Mouse (Mus musculus): Measurements from ENCODE around the gene Gab2. TPM values are rescaled to one million over a fixed set of nuclear protein-coding genes. Genes with fewer than 3 reads are reported as not detected.

Gab2 gene
- total RNA-seq (2022) = 10 to 100 TPM; 14.2 to 18.4 (median 16.7) TPM

DNA sequence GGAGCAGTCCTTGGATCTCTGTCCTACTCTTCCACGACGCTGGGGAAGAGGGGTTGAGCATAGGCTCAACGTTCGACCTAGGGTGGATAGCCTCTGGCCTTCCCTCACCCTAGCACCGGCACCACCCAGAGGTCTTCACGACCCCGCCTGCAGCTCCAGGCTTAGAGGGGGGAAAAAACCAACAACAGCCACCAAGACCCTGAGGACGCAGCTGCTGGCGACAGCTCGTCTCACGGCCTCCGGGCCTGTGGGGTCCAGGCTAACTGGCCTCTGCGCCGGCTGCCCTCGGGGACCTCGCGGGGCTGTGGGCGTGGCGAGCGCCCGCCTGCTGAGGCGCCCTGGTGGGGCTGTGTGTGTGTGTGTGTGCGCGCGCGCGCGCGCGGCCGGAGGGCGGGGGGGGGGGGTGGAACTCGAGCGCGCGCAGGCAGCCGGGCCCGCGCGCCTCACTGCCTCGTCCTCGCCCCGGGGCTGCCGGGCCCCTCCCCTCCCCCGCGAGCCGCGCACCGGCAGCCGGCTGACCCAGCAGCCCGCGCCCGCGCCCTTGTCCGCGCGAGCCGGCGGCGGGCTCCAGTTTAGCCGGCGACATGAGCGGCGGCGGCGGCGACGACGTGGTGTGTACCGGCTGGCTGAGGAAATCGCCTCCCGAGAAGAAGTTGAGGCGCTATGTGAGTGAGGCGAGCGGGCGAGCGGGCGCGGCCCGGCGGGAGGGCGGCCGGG is at the start of gene Gab2:
Gene Gab2 (plus strand): TSS at position 345 of the 717 bp plus-strand sequence.
- DNase-seq (ENCODE audit: low spot score in 2 of 2) = peak; percentile 23 to 46

DNA sequence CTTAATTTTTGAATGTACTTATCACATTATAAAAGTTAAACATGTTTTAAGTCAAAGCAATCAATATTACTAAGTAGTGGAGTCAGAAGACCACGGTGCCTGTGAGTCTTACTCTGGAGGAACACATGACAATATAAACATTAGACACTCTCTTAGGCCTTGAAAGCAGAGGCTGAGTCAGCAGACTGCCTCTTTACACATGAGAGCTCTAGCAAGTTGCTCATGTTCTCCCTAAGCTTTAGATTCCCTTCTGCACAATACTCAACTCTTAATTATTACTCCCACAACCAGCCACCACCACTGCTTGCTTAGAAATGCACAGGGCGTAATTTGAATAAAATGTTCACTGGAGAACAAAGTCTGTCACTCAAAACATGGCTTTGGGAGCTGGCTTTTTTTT is 49.0 kb upstream of the Gab2 start:
- DNase-seq (ENCODE audit: low spot score in 2 of 2) = no peak

DNA sequence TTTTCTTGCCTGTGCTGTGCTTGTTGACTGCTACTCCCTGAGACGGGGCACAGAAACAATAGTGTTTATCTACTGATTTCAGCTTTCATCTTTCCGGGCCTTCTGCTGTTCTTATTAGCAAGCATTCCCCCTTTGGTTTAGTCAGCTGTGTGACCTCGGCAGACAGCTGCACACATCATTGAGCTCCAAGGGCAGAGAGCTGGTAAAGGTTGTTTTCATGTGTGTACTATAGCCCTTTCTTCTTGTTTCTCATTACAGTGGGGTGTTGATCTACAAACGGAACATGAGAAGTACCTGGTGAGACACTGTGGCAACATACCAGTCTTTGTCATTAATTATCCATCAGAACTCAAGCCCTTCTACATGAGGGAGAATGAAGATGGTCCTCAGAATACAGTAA is 41.7 kb upstream of the Gab2 start:
- no peak for DNase-seq (ENCODE audit: low spot score in 2 of 2)

DNA sequence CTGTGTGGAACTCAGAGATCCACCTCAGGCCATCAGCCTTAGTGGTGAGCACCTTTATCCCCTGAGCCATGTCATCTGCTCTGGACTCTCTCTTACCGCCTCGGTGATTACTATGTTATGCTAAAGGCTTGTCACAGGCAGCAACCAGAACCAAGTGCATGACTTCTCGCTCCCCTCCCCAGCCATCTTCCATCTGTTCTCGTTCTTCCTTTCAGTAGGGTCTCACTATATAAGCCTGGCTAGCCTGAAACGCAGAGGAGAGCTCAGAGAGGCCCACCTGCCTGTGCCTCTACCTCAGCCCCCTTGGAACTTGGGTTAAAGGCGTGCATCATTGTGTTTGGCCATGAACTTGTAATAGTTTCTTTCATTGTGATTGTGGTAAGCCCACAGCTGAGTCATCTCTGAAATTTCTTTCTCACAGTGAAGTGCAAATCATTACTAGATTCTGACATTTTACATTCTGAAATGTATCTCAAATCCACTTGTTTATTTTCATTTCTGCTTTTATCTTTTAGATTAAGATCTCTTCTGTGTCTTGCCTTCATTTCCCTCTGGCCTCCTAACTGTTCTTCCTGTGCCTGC is 39.4 kb upstream of the Gab2 start:
- DNase-seq (ENCODE audit: low spot score in 2 of 2) = no peak

DNA sequence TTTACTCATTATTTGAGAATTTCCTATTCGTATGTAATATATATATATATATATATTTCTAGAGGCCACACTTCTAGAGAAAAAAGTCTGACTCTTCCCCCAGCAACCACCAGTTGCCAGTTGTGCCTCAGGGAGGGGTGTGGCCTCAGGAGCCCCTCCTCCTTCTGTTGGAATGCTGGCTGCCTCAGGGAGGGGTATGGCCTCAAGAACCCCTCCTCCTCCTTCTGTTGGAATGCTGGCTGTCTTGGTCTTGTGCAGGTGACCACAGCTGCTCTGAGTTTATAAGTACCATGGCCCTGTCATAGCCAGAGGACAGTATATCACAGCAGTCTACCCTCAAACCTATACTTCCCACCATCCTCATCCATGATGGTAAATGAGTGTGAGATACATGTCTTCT is 38.4 kb upstream of the Gab2 start:
- no peak for DNase-seq (ENCODE audit: low spot score in 2 of 2)

DNA sequence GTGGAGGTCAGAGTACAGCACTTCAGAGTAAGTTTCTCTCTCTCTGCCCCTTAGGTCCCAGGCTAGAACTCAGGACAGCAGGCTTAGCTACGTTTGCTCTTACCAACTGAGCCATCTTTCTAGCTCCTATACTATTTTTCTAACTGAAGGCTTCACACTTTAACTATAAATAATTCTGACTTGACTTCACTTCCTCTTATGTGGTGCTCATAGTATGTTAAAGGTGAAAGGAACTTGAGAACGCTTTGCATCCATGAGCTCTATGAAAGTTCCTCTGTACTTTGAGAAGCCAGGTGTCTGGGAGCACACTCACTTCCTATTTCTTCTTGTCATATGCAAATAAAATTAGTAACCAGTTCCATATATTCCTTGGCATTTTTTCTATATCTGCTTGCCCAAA is 20.4 kb upstream of the Gab2 start:
- DNase-seq (ENCODE audit: low spot score in 2 of 2) = no peak

DNA sequence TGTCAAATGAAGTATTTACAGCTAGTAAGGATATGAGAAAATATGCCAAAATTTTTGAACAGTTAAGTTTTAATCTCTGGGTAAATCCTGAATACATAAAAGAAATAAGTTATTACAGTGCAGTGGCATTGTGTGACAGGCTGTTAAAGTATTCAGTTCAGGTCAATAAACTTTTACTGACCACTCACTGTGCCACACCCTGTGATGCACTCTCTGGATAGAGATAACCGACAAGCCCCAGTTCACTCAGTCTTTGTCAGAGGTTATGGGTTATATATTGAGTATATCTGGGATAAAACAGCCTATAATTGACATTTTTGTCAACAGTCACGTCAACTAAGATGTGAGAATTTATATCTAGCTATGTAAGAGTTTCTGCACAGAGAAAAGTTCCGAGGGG is 9.9 kb upstream of the Gab2 start:
- no peak for DNase-seq (ENCODE audit: low spot score in 2 of 2)

DNA sequence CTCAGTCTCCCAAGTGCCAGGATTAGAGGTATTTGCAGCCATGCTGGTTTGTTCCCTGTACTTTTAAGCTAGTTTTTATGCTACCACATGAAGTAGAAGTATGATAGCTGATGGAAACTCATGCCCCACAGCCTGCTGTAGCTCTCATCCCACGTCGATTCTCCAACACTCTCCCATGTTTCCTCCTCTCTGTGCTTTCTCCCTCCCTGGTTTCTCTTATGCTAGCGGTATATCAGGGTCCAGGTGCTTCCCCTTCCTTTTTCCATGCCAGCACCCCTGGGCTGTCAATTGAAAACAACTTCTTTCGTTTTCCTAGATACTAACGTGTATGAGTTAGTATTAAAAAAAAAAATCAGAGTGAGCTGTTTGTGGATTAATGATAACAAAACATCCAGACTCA is 9.3 kb upstream of the Gab2 start:
- no peak for DNase-seq (ENCODE audit: low spot score in 2 of 2)

DNA sequence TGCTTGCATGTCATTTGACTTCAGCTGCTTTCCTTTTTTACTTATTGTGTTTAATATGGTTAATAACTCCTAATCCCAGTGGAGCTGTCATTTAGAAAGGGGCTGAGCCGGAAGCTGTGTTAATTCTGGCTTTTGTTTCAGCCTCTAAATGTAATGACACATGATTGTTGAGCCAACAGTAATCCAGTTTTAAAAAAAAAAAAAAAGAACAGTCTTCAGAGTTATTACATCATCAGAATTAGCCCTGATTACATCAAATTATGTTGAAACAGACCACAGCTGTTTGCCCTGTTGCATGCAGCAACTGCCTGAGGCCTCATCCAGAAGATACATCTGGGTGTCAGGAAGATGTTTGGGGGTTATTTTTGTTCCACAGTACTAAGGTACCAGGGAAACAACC is 6.4 kb upstream of the Gab2 start:
- DNase-seq (ENCODE audit: low spot score in 2 of 2) = no peak

DNA sequence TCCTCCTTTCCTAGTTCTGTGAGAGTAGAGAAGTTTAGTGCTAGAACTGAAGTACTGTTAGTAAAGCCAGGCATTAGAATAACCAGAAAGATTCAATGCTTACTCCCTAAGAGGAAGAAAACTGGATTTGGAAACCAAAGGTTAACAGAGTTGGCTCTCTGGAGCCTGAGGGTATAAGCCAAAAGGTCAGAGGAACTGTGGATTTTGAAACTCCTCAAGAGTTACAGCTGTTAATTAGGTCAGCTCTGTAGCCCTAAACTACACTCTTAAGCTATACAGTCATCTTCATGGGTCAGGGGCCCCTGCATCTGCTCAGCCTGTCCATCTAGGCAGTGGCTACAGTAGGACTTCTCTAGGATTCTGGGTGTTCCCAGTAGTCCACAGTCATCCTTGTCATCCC is 4.4 kb upstream of the Gab2 start:
- no peak for DNase-seq (ENCODE audit: low spot score in 2 of 2)

DNA sequence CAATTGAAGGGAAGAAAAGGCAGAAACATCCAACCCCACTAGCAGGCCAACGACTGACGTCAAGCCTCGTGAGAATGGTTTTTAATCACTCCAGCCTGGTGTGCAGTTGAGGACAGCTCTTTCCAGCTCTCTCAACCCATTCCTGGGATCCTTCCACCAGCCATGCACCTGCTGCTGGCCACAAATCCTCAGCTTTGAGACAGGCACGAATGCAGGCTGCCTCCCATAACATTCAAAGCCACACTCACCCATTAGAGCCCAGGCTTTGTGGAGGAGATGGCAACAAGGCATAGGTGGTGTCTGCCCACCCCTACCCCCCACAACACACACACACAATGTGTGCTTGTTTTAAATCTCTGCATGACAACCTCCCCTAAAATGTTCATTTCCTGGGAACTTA is 2.7 kb upstream of the Gab2 start:
- no peak for DNase-seq (ENCODE audit: low spot score in 2 of 2)

DNA sequence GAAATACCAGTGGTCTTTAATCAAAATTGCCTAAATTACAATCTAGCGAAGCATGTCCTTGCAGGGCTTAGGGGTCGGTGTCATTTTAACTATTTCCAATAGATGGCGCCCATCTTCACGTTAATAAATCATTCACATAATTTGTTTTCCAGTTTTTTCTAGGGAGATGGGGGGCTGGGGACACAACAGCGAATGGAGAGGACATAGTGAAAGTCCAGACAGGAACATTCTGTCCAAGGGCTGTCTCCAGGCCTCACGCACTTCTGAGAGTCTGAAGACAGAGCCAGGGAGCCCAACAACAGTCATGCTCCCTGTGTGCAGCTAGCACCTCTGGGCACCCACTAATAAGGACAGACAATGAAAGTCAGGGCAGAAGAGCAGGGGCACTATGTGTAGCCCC is 2.2 kb upstream of the Gab2 start:
- peak; percentile 9 to 35 for DNase-seq (ENCODE audit: low spot score in 2 of 2)

DNA sequence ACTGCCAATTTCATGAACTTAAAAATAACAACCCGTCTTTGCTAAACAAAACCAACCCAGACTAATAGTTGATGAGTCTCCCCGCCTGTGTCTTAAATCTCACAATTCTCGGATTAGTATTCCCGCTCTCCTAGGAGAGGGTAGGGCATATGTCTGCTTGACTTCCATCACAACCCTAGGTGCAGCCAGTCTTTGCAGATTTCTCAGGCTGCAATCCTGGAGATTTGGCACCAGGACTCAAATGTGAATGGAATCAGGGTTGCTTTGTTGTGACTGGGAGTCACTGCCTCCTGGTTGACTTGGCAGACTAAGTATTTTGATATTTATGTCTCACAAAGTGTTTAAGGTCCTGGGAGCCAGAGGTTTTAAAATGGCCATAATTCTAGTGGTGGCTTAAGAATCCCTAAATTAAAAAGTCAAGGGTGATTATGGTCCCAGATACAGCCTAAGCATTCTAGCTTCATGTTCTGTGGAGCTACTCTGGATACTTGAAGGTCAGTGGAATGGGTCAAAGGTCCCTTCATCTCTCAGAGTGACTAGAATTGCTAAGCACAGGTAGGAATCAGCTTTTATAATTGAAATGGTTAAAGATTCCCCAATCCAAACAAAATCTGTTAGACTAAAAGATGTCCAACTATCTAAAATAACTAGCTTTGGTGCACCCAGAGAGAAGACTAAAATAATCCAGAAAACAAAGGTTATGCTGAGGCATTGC is 1.6 kb upstream of the Gab2 start:
- no peak for DNase-seq (ENCODE audit: low spot score in 2 of 2)

DNA sequence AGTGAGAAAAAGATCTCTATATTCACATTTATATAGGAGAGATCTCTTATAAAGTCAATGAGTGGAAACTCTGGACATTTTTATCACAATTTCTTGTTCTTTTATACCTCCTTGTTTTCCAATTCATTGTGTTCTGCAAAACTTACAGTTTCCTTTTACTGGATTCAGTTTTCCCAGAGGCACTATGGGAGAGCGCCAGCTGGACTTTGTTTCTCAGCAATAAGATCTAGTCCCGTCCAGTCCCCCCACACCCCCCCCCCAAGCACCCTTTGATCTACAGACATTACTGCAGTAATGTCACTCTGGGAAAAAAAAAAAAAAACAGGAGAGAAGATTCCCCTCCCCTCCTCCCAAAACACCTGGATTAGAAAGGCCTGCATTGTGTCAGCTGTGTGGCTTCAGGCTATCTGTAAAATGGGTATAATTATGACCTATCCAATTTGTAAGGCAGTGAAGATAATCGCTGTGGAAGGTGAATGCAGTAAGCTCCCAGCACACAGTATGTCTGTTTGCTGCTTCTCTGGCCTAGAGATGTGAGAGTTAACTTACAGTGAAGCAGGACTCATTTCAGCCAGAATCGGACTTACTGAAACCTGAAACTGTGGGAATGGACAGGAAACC is 655 bp upstream of the Gab2 start:
- DNase-seq (ENCODE audit: low spot score in 2 of 2) = no peak

DNA sequence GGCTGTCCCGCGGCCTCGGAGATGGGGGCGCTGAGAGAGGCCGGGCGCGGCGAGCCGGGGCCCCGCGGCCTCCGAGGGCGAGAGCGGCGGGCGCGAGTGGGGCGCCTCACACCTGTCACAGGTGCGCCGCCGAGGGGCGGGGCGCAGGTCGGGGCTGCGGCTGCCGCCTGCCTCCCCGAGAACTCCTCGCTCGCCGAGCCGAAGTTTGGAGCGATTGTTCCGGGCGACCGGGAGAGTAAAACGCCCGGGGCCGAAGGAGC is 503 bp downstream of the Gab2 start:
- no peak for DNase-seq (ENCODE audit: low spot score in 2 of 2)

DNA sequence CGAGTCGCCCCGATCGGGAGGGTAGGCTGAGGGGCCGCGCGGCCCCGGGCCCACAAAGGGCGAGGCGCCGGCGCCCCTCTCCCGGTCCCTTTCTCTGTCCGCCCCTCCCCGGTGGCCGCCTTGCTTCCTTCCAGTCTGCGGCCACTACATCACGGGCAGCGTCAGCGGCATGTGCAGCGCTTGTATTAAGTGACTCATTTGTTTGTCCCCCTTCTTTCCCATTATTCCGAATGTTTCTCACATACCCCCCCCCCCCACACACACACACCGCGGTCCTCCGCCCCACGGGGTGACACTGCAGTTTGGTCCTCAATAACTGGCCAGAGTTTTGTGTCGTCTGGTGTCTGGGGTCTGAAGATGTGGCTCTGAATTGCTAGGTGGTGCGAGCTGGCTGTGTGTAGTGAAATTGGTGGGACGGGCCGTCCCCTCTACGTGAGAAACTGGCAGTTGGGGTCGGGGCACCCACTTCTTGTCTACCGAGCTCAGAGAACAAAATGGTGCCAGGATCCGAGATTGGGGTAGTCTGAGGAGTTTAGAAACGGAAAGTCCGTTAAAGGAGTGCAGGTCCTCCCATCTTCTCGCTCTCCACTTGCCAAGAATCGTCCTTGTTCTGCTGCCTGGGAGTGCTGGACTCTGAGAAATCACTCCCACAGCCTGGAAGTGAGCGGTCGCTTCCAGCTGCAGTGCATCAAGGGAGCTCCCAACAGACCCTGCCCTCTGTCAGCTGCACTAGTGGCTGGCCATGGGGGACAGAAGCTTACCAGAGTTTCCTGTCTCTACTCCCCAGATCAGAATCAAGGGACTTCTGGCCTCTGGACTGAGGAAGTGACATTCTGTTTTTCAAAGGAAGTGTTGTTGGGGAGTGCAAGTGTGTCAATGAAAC is 1.1 kb downstream of the Gab2 start:
- peak in 1 of 2 experiments; percentile 29 for DNase-seq (ENCODE audit: low spot score in 2 of 2)

DNA sequence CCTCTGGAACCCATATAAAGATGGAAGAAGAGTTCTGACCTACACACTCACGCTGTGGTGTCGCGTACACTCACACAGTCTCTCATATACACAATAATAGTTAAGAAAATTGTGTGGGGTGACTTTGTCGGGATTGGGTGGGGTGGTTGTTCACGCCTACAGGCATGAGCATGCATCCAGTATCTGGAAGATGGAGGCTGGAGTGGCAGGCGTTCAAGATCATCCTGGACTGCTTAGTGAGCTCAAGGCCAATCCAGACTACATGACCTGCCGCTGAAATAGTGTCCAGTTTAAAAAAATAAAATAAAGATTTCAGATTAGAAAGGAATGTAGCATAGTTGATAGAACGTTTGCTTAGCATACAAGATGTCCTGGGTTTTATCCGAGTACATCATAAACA is 2.2 kb downstream of the Gab2 start:
- no peak for DNase-seq (ENCODE audit: low spot score in 2 of 2)

DNA sequence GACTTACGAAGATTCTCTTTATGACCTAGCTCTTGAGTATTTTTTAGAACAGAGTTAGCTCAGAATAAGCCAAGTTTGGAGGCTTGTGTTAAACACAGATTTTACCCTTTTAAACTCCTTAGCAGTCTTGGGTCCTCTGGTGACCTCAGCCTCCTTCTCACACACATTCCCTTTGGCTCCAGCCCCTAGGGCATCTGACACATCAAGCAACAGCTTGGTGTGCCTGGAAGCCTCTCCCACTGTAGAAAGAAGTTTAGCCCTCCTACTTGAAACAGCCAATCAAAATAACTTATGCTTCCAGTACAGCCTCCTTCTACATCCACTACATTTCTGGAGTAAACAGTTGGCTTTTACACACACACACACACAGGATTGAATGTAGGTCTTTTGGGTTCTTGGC is 2.8 kb downstream of the Gab2 start:
- no peak for DNase-seq (ENCODE audit: low spot score in 2 of 2)

DNA sequence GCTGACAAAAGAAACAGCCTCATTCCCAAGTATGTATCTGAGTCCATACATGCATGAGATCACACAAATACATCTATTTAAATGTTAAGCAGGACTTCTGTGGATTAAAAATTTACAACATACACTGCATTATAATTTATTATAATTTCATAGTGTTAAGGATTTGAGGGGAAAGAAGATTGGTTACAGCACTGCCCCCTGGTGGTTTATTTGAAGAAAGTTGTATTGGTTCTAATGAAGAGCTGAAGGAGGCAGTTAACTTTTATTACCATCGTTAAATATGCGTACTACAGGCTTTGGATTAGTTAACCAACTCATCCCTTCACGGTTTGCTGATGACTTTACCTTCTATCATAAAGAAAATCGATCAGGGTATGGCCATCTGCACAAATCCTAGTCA is 3.9 kb downstream of the Gab2 start:
- DNase-seq (ENCODE audit: low spot score in 2 of 2) = no peak

DNA sequence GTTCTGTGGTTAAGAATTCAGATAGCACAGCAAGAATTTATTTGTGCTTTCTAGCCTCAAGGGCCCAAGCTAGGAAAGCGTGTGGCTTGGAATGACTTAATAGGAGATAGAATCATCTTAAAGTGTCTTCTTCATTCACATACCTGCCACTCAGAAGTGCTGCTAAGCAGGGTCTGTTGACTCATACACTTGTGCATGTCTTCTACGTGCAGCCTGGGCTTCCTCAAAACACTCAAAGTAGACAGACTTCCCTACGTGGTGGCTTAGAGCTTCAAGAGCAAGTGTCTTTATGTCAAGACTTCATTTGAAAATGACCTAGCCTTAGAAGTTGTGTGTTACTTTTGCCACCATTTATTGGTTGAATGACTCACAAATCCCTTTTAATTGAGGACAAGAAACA is 12.9 kb downstream of the Gab2 start:
- no peak for DNase-seq (ENCODE audit: low spot score in 2 of 2)

DNA sequence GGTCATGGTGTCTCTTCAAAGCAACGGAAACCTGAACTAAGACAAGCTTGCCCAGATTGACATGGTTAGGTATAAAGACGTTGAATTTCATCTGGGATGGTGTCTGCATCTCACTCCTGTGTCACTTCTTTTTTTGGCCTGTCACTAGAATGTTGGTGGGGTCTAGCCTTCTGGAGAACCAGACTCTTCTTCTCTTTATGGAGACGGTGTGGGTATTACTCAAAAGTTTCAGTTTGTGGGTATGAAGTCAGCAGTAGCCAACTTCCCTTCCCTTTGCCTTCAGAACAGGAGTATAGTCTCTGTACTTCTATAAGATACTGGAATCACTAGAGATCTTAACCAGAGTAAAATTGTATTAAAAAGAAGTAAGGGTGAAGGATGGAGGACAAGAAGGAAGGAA is 26.7 kb downstream of the Gab2 start:
- DNase-seq (ENCODE audit: low spot score in 2 of 2) = no peak

DNA sequence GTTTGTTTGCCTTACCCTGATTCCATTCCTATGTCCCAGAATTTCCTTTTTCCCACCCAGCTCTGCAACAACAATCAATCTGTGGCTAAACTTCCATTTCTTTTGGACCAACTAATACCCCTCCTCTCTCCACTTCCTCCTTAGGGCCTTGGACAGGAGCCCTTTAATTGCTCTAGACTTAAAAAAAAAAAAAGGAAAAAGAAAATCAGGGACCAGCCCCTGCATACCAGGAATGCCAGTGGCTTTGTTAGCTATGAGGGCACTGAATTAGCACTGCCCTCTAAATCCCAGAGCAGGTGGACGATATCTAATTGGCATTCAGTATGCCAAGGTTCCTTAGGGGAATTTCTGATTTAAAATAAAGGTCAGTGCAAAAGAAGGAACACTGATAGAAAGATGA is 47.6 kb downstream of the Gab2 start:
- no peak for DNase-seq (ENCODE audit: low spot score in 2 of 2)

Measured in layer of hippocampus, adult 8-10 months (tissue).